Mouse (Mus musculus): ENCODE measurements at regions not wholly inside any gene's neighbourhood (a gene's known extent, or its start where the extent isn't known, plus 50 kb on each side); places are given as distances from the start of the nearest gene placed in this dataset.

DNA sequence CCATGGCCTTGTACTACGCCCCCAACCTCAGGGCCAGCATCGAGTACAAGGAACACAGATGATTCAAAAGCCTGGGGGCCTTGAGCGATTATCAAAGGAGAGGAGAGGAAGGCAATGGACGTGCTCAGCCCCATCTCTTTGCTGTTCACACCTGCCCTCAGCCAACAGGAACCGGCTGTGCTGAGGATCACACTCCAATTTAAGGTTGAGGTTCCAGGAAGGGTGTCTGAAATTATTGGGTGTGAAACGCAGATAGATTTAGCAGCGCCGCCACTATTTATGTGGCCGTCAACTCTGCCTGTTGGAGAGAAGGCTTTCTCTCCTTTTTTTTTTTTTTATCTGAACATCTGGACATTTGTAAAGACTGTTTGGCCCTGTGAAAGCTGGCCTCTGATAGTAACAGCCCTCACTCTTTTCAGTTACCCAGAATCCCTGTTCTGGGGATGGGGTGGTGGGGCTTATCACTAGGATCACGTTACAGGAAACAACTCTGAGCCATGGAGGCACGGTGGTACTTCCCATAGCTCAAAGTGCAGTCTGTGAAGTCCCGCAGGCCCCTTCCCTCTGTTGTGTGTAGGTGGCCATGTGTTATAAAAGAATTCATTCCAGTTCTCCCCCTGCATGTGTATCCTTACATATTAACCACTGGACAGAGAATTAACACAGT, 256.7 kb downstream of the Hs3st3b1 start:
- H3K27me3 ChIP-seq (ENCODE audit: insufficient read depth, low read length) = no peaks in the 10 kb centered on the region
- ATAC-seq (ENCODE audit: low FRiP score) (no peak), DNase-seq (ENCODE audit: low spot score) (no peak)
- WGBS = 82% methylated on average over 12 of the region's 12 CpGs
- no peaks in the 10 kb centered on the region for H3K36me3 ChIP-seq (ENCODE audit: insufficient read depth, low read length)
- no peaks in the 10 kb centered on the region for H3K4me1 ChIP-seq (ENCODE audit: insufficient read depth, low read length)
- no peak overlapping the region for H3K4me3 ChIP-seq (ENCODE audit: low read depth, low read length)
- no peak overlapping the region for H3K4me2 ChIP-seq (ENCODE audit: low read depth, low read length, poor library complexity, severe bottlenecking)
- TF ChIP-seq CTCF (IDR thresholded peaks at IDR 0.05) = no peak
- no peaks in the 10 kb centered on the region for H3K9me3 ChIP-seq (ENCODE audit: low read length)
- no peak overlapping the region for H3K9ac ChIP-seq (replicated peaks; ENCODE audit: low read length, poor library complexity, severe bottlenecking)
- H3K27ac ChIP-seq (ENCODE audit: low read depth, low read length) = no peak overlapping the region

DNA sequence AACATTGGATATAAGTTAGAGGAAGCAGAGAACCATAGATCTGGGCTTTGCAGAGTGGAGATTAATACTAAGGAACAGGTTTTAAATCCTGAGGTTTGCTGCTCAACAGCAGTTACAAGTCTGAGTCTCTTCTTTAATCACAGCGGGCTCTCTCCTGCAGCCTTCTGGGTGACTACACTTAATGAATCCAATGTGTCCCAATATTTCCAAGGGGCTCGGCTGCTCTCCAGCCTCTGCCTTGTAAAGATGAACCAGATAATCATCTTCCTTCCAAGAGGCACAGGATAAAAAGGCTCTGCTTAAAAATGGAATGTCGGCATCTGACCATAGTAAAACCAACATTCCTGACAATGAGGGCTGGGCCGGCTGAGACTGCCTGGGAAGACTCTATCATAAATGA, 251.6 kb downstream of the Hs3st3b1 start:
- 59% methylated on average over 4 of the region's 4 CpGs for WGBS
- H3K36me3 ChIP-seq (ENCODE audit: insufficient read depth, low read length) = no peaks in the 10 kb centered on the region
- no peaks in the 10 kb centered on the region for H3K9me3 ChIP-seq (ENCODE audit: low read length)
- no peak overlapping the region for H3K27ac ChIP-seq (ENCODE audit: low read depth, low read length)
- H3K4me1 ChIP-seq (ENCODE audit: insufficient read depth, low read length) = no peaks in the 10 kb centered on the region
- ATAC-seq (ENCODE audit: low FRiP score) = no peak
- H3K9ac ChIP-seq (replicated peaks; ENCODE audit: low read length, poor library complexity, severe bottlenecking) = no peak overlapping the region
- no peak overlapping the region for H3K4me2 ChIP-seq (ENCODE audit: low read depth, low read length, poor library complexity, severe bottlenecking)
- TF ChIP-seq CTCF (IDR thresholded peaks at IDR 0.05) = no peak
- no peaks in the 10 kb centered on the region for H3K27me3 ChIP-seq (ENCODE audit: insufficient read depth, low read length)
- no peak for DNase-seq (ENCODE audit: low spot score)
- no peak overlapping the region for H3K4me3 ChIP-seq (ENCODE audit: low read depth, low read length)

DNA sequence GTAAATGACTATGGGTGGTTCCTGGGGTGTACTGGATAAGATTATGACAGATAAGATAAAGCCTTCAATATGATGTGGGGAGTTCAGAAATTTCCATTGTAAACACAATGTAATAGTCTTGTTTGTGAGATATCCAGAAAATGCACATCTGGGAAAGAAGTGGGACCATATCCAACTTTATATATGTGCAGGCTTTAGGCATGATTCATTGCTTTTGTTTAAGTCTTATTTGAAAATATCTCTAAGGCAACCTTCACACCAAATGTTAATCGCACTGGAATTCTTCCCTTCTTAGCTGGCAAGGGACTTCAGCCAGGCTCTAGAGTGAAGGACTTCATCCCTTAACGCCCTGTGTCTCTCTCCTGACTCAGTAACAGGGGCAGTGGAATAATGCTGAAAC, 250.3 kb downstream of the Hs3st3b1 start:
- H3K27me3 ChIP-seq (ENCODE audit: insufficient read depth, low read length) = no peaks in the 10 kb centered on the region
- no peak for DNase-seq (ENCODE audit: low spot score)
- H3K9ac ChIP-seq (replicated peaks; ENCODE audit: low read length, poor library complexity, severe bottlenecking) = no peak overlapping the region
- no peak overlapping the region for H3K27ac ChIP-seq (ENCODE audit: low read depth, low read length)
- ATAC-seq (ENCODE audit: low FRiP score) = no peak
- H3K9me3 ChIP-seq (ENCODE audit: low read length) = no peaks in the 10 kb centered on the region
- H3K4me1 ChIP-seq (ENCODE audit: insufficient read depth, low read length) = no peaks in the 10 kb centered on the region
- H3K4me3 ChIP-seq (ENCODE audit: low read depth, low read length) = no peak overlapping the region
- no peaks in the 10 kb centered on the region for H3K36me3 ChIP-seq (ENCODE audit: insufficient read depth, low read length)
- H3K4me2 ChIP-seq (ENCODE audit: low read depth, low read length, poor library complexity, severe bottlenecking) = no peak overlapping the region
- WGBS = 66% methylated on average over 2 of the region's 2 CpGs
- no peak for TF ChIP-seq CTCF (IDR thresholded peaks at IDR 0.05)

DNA sequence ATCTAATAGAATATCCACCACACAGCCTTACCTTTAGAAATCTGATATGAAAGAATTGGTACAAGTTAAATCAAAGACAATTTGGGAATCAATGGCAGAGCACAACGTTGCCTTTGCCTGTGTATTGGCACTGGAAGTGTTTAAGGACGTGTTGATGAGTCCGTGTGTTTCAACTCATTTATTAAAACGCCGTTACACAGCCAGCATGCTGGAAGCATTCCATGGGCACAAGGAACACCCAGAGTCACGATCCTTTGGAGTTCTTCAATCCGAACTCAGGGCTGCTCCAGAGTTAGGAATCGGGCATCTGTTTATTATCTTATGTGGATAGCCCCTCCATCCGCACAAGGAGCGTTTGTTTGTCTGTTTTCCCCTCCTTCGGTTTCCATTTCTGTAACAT, 244.2 kb downstream of the Hs3st3b1 start:
- H3K27ac ChIP-seq (ENCODE audit: low read depth, low read length) = no peak overlapping the region
- H3K27me3 ChIP-seq (ENCODE audit: insufficient read depth, low read length) = no peaks in the 10 kb centered on the region
- no peaks in the 10 kb centered on the region for H3K9me3 ChIP-seq (ENCODE audit: low read length)
- DNase-seq (ENCODE audit: low spot score) (no peak), ATAC-seq (ENCODE audit: low FRiP score) (no peak)
- no peaks in the 10 kb centered on the region for H3K4me1 ChIP-seq (ENCODE audit: insufficient read depth, low read length)
- no peak overlapping the region for H3K4me3 ChIP-seq (ENCODE audit: low read depth, low read length)
- H3K36me3 ChIP-seq (ENCODE audit: insufficient read depth, low read length) = no peaks in the 10 kb centered on the region
- no peak overlapping the region for H3K9ac ChIP-seq (replicated peaks; ENCODE audit: low read length, poor library complexity, severe bottlenecking)
- WGBS = 74% methylated on average over 11 of the region's 11 CpGs
- TF ChIP-seq CTCF (IDR thresholded peaks at IDR 0.05) = no peak
- no peak overlapping the region for H3K4me2 ChIP-seq (ENCODE audit: low read depth, low read length, poor library complexity, severe bottlenecking)

DNA sequence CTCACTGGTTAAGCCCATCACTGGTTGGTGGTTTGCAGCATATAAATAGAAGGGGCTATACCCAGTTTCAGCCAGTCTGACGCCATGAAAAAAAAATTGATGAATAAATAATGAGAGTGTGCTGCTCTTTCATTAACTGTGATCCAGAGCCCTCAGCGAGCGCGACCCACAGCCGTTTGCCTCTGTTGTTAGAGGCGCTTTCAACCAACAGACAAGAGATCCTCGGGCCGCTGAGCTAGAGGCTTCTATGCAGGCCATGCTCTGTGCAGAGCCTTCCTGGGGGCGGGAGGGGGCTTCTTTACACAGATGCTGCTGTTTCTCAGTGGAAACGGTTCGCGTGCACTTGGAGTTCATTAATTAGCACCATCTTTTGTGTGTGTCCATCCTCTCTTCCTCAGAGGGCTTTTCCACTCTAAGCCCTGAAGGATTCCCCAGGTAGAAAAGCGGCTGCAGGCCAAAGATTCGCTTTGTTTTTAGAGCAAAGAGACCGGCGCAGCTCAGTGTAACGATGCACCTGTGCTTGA, 243.6 kb downstream of the Hs3st3b1 start:
- DNase-seq (ENCODE audit: low spot score) = no peak
- Histone ChIP-seq H3K27me3 (ENCODE audit: insufficient read depth, low read length) (no peaks in the 10 kb centered on the region), H3K9ac (replicated peaks; ENCODE audit: low read length, poor library complexity, severe bottlenecking) (no peak overlapping the region), H3K4me3 (ENCODE audit: low read depth, low read length) (no peak overlapping the region), H3K36me3 (ENCODE audit: insufficient read depth, low read length) (no peaks in the 10 kb centered on the region), H3K4me2 (ENCODE audit: low read depth, low read length, poor library complexity, severe bottlenecking) (no peak overlapping the region), H3K9me3 (ENCODE audit: low read length) (no peaks in the 10 kb centered on the region), H3K4me1 (ENCODE audit: insufficient read depth, low read length) (no peaks in the 10 kb centered on the region), H3K27ac (ENCODE audit: low read depth, low read length) (no peak overlapping the region)
- no peak for ATAC-seq (ENCODE audit: low FRiP score)
- TF ChIP-seq CTCF (IDR thresholded peaks at IDR 0.05) = no peak
- 39% methylated on average over 17 of the region's 17 CpGs for WGBS

DNA sequence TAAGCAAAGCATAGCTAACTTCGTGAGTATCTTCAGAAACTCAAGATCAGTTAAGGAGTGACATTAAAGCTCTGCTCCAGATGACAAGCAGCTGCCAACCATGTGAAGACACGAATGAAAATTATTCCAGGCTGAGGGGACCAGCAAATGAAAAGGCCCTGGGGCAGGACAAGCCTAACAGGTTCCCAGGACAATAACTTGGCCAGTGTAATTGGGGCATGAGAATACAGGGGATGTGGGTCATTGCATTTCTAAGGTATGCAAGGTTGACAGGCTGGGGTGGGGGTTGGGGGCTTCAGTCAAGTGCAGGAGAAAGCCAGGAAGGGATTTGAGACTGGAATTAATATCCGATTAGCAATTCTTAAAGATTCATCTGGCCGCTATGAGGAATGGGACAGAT, 242.6 kb downstream of the Hs3st3b1 start:
- ATAC-seq (ENCODE audit: low FRiP score) = no peak
- H3K4me2 ChIP-seq (ENCODE audit: low read depth, low read length, poor library complexity, severe bottlenecking) = no peak overlapping the region
- no peaks in the 10 kb centered on the region for H3K36me3 ChIP-seq (ENCODE audit: insufficient read depth, low read length)
- no peaks in the 10 kb centered on the region for H3K27me3 ChIP-seq (ENCODE audit: insufficient read depth, low read length)
- TF ChIP-seq CTCF (IDR thresholded peaks at IDR 0.05) = no peak
- DNase-seq (ENCODE audit: low spot score) = no peak
- no peaks in the 10 kb centered on the region for H3K9me3 ChIP-seq (ENCODE audit: low read length)
- H3K9ac ChIP-seq (replicated peaks; ENCODE audit: low read length, poor library complexity, severe bottlenecking) = no peak overlapping the region
- H3K4me1 ChIP-seq (ENCODE audit: insufficient read depth, low read length) = no peaks in the 10 kb centered on the region
- H3K27ac ChIP-seq (ENCODE audit: low read depth, low read length) = no peak overlapping the region
- 47% methylated on average over 4 of the region's 4 CpGs for WGBS
- H3K4me3 ChIP-seq (ENCODE audit: low read depth, low read length) = no peak overlapping the region
